Mouse (Mus musculus) embryonic stem cell, embryonic (primary cell): ENCODE results near the gene Exosc6.
"Not testable (repeated sequence)": the region's sequence is repeated elsewhere in the genome, so short reads cannot be mapped to it uniquely, and the experiment has no call there.

Source experiments
- CTCF ChIA-PET, 4 experiments: fragments of 300-600 bp in 2 of 4; fragments of 350-600 bp in 2 of 4; sonication (Branson Sonifier 250); formaldehyde crosslinking; loops; one replicate each; lab custom pipeline; 2022; ENCODE audit warnings: inconsistent platforms in 2 of 4; lab: Charles Lee
- POLR2A ChIA-PET, 4 experiments: fragments of 300-600 bp in 2 of 4; fragments of 350-600 bp in 2 of 4; sonication (Branson Sonifier 250); formaldehyde crosslinking; loops; one replicate each; lab custom pipeline; 2022; ENCODE audit warnings: antibody characterized with exemption in 4 of 4, inconsistent platforms in 1 of 4; lab: Charles Lee

Gene Exosc6

GRCm38 (mm10) chr8:111081580-111082258, 25.6 kb downstream of the Exosc6 start:
- POLR2A ChIA-PET, result interaction anchor here in 3 of 4 experiments (0.5 to 2.0 kb wide), 11 partner anchors 8 to 559 kb away, joined by 3 to 11 read pairs (median 4); partner anchors contain the start of gene Exosc6 (in 1 of the 3)
- CTCF ChIA-PET, result interaction anchor here in 2 of 4 experiments (0.5 to 1.0 kb wide), 3 partner anchors 12 to 319 kb away, joined by 3 to 7 read pairs (median 4); partner anchors contain the start of gene Rfwd3 (in 1 of the 2)

DNA sequence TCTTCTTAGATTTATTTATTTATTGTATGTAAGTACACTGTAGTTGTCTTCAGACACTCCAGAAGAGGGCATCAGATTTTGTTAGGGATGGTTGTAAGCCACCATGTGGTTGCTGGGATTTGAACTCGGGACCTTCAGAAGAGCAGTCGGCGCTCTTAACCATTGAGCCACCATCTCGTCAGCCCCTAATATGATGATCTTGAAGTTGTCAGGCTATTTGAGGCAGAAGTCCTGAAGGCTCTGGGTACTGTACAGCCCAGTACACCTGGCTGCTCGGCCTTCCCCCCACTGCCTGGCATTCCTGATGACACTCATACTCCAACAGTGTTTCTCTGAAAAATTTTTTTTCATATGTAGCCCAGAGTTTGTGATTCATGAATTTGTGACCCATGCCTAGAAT, 27.8 kb downstream of the Exosc6 start:
- CTCF ChIA-PET, result not testable (repeated sequence)

GRCm38 (mm10) chr8:111090126-111090525, 34.0 kb downstream of the Exosc6 start:
- ChIA-PET POLR2A (interaction anchor here in 1 of 4 experiments (0.7 to 1.5 kb wide), 3 partner anchors 32 to 56 kb away, joined by 3 to 5 read pairs (median 5); partner anchors contain the start of gene Exosc6), CTCF (interaction anchor here in 3 of 4 experiments (0.7 to 1.8 kb wide), 10 partner anchors 10 to 363 kb away, joined by 3 to 5 read pairs (median 4); partner anchors contain the start of gene Exosc6 (in 3 of the 3))

More for the DNA sequence above, 27.8 kb downstream of the Exosc6 start:
- POLR2A ChIA-PET, result interaction anchor here in 1 of 4 experiments (0.6 to 0.8 kb wide), 3 partner anchors 50 to 313 kb away, joined by 3 to 5 read pairs (median 4); no protein-coding TSS in a partner anchor

DNA sequence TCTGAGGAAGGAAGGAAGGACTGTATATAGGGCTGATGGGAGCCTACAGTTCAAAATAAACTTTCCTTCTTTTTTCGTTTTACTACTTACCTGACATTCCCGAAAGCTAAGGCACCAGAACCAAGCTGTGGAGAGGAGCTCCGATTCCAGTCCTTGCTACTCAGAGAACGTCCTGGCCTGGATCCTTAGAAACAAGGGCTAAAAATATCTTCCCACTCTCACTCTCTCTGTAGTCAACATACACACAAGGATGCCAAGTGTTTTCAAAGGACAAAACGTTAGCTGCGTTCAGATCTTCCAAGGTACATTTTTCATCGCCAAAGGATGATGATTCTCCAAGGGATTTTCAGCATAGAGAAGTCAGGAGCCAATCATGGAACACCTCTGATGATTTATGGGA, 35.6 kb downstream of the Exosc6 start:
- CTCF ChIA-PET, result interaction anchor here in 3 of 4 experiments (0.7 to 1.8 kb wide), 7 partner anchors 12 to 382 kb away, joined by 3 to 5 read pairs (median 4); no protein-coding TSS in a partner anchor
- POLR2A ChIA-PET, result interaction anchor here in 3 of 4 experiments (0.6 to 2.9 kb wide), 8 partner anchors 10 to 58 kb away, joined by 3 to 9 read pairs (median 3); partner anchors contain the start of genes Aars (in 1 of the 3) and Exosc6 (in 1 of the 3)

DNA sequence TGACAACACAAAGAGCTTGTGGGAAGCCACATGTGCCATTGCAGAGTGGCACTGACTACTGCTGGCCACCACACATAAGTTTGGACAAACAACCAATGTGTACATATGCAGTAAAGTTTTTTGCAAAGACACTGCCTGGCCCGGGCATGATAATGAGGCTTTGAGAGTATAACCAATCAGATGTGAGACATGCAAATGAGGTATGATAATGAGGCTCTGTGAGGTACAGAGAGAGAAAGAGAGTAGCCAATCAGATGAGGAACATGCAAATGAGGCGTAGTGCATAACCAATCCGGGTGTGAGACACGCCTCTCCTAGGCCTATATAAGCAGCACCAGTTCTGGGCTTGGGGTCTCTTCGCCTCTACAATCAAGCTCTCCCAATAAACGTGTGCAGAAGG, 36.2 kb downstream of the Exosc6 start, which contains the start of gene Clec18a:
Gene Clec18a, minus strand, starts transcription at position 101 of the 400 bp plus-strand sequence.
- CTCF ChIA-PET, result interaction anchor here in 2 of 4 experiments (1.5 to 1.8 kb wide), 2 partner anchors 181 to 343 kb away, joined by 3 to 4 read pairs; no protein-coding TSS in a partner anchor

DNA sequence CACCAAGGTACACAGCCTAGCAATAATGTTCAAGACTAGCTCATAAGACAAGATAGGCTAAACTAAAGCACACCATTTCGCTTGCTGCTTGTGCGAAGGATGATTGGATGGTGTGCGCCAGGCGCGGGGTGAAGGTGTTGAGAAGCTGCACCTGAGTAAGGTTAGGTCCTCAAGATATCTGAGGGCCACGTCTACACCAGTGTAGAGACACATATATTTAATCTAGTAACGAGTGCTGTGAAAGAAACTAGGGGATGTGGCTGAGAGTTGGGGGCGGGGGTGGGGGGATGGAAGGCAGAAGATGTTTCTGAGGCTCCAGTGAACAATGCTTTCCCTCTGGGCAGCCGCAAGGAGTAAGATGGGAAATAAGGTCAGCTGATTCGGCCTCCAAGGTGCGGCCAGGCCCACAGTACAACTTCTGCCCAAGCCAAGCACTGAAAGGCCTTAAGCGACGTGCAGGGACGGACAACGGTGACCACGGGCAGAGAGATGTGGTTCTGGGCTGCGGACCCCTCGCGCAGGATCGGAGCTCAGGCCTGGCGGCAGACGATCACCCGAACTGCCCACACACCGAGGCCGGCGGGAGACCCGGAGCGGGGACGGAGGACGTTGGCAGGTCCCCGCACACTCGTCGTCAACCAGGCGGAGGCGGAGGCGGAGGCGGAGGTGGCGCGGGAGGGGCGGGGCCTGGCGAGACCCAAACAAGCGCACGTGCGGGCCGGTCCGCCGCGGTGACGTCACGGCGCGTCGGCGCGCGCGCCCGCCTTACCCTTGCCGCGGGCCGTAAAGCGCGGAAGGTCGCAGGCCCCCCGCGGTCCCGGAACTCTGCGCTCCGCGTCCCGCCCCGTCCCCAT, 38.0 kb downstream of the Exosc6 start, which contains the start of gene Pdpr:
Gene Pdpr, plus strand, starts transcription at position 766 of the 854 bp plus-strand sequence.
- ChIA-PET POLR2A (interaction anchor here in 3 of 4 experiments (0.5 to 2.9 kb wide), 23 partner anchors 13 to 573 kb away, joined by 3 to 12 read pairs (median 4); partner anchors contain the start of genes Exosc6 (in 3 of the 3), Aars (in 1 of the 3), Ddx19a (in 1 of the 3) and Mtss1l (in 1 of the 3)), CTCF (interaction anchor here in 2 of 4 experiments (0.6 to 0.9 kb wide), 4 partner anchors 25 to 338 kb away, joined by 3 to 7 read pairs (median 4); partner anchors contain the start of gene Rfwd3 (in 1 of the 2))

More for the DNA sequence above, 36.2 kb downstream of the Exosc6 start, which contains the start of gene Clec18a:
- POLR2A ChIA-PET, result interaction anchor here in 3 of 4 experiments (0.9 to 2.9 kb wide), 6 partner anchors 25 to 59 kb away, joined by 3 to 12 read pairs (median 6); partner anchors contain the start of genes Exosc6 (in 2 of the 3) and Aars (in 1 of the 3)

DNA sequence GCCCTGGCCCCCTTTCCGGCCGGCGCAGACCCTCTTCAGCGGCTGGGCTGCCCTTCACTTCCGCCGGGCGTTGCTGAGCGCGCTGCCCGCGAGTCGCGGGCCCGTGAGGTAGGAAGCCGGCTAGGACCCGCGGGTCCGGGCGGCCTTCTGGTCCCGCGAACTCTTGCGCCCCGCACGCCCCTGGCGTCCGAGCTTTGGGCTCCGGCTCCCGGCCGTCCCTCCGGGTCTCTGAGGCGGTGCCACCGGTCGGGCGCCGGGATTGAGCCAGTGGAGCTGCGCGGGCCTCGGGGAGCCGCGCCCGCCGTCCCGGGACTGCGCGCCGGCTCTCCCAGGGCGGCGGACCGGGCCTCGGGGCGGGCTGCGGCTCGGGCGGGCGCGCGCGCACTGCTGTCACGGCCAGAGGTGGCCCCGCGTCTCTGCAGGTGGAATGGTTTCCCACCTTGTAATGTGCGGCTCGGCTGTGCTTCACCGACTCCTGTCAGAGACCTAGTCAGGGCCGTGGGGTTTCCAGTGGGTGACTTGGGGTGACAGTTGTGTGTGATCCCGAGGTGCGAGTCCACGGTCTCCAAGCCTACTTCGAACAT, 38.7 kb downstream of the Exosc6 start:
- CTCF ChIA-PET, result not testable (repeated sequence)
- POLR2A ChIA-PET, result interaction anchor here in 3 of 4 experiments (0.6 to 2.7 kb wide), 9 partner anchors 16 to 574 kb away, joined by 3 to 12 read pairs (median 6); partner anchors contain the start of genes Ddx19a (in 1 of the 3) and Exosc6 (in 1 of the 3)
